Mouse (Mus musculus): Measurements from ENCODE around the gene Rab11fip4.

DNA sequence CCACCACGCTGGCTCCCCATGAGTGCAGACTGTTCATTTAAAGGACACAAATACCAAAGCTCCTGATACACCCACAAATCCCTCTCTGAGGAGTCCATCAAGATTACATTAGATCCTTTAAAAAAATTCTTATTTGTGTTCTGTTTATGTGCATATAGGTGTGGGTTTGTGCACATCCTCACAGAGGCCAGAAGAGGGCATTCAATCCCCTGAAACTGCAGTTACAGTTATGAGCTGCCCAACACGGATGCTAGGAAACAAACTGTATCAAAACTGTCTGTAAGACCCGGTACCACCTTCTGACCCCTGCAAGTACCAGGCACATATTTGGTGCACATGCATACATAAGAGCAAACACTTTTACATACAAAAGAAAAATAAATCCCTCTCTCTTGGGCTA is 37.7 kb downstream of the Rab11fip4 start:
- TF ChIP-seq CTCF (conservative IDR thresholded peaks at IDR 0.05; ENCODE audit: insufficient read depth, insufficient read length, low read depth, low read length) (peak; percentile 61), POLR2A (IDR thresholded peaks at IDR 0.05; ENCODE audit: low read depth, low read length) (no peak)
